Mouse (Mus musculus) spleen, postnatal 4 days (tissue): ENCODE data around the gene Rad17.

Experiments used
- DNase-seq, 2 experiments: peaks; one replicate each; pipeline ENCODE4 v3.0.0; 2022; ENCODE audit warnings: low spot score in 2 of 2

The Rad17 gene

GRCm38 (mm10) chr13:100650550-100651438, at the start of gene Rad17, which contains the start of gene Ak6:
Gene Rad17, minus strand, starts transcription at chr13:100651051.
Gene Ak6, plus strand, starts transcription at chr13:100650979.
- DNase-seq, result peak; percentile 92 to 98

- no peak for DNase-seq
These were observed 48.0 kb upstream of the Rad17 start for GRCm38 (mm10) chr13:100698866-100699265.

- DNase-seq, result no peak
These were observed 46.7 kb upstream of the Rad17 start for GRCm38 (mm10) chr13:100697541-100697940.

GRCm38 (mm10) chr13:100687513-100687912, 36.7 kb upstream of the Rad17 start:
- no peak for DNase-seq

GRCm38 (mm10) chr13:100684355-100684754, 33.5 kb upstream of the Rad17 start:
- no peak for DNase-seq

GRCm38 (mm10) chr13:100682837-100683236, 32.0 kb upstream of the Rad17 start:
- DNase-seq, result no peak

GRCm38 (mm10) chr13:100681615-100682014, 30.8 kb upstream of the Rad17 start:
- DNase-seq, result no peak

GRCm38 (mm10) chr13:100675936-100676635, 25.2 kb upstream of the Rad17 start:
- peak; percentile 25 to 68 for DNase-seq

- DNase-seq, result no peak
These were observed 19.4 kb upstream of the Rad17 start for GRCm38 (mm10) chr13:100670181-100670741.

GRCm38 (mm10) chr13:100669291-100670022, 18.6 kb upstream of the Rad17 start, which contains the start of gene Ccdc125:
Gene Ccdc125, plus strand, starts transcription at chr13:100669717.
- DNase-seq, result peak; percentile 20 to 73

GRCm38 (mm10) chr13:100659864-100660456, 9.1 kb upstream of the Rad17 start:
- peak; percentile 45 to 81 for DNase-seq

- DNase-seq, result no peak
These were observed 7.2 kb upstream of the Rad17 start for GRCm38 (mm10) chr13:100658091-100658490.

GRCm38 (mm10) chr13:100651439-100652186, 762 bp upstream of the Rad17 start, which contains the start of gene Taf9:
Gene Taf9, plus strand, starts transcription at chr13:100651579.
- DNase-seq, result no peak

GRCm38 (mm10) chr13:100648223-100648622, 2.6 kb downstream of the Rad17 start:
- DNase-seq, result no peak

- DNase-seq, result no peak
These were observed 8.2 kb downstream of the Rad17 start for GRCm38 (mm10) chr13:100642471-100643209.

- no peak for DNase-seq
These were observed 16.7 kb downstream of the Rad17 start for GRCm38 (mm10) chr13:100634106-100634691.

GRCm38 (mm10) chr13:100622241-100622640, 28.6 kb downstream of the Rad17 start:
- DNase-seq, result no peak

- no peak for DNase-seq
These were observed 33.3 kb downstream of the Rad17 start for GRCm38 (mm10) chr13:100617583-100617982.
